Mouse (Mus musculus): ENCODE results near the gene Plxnc1.

- TF ChIP-seq CTCF (IDR thresholded peaks at IDR 0.05; ENCODE audit: control insufficient read depth, insufficient read depth, insufficient read length) (no peak), FOSL1 (IDR thresholded peaks at IDR 0.05; ENCODE audit: insufficient read depth, low read length, poor library complexity, severe bottlenecking) (no peak), MAX (IDR thresholded peaks at IDR 0.05) (no peak), MYOG (IDR thresholded peaks at IDR 0.05; ENCODE audit: control insufficient read depth, extremely low read depth, insufficient read length) (no peak), USF1 (IDR thresholded peaks at IDR 0.05; ENCODE audit: low read depth) (no peak), CEBPB (IDR thresholded peaks at IDR 0.05; ENCODE audit: low read depth) (no peak), MYOD1 (IDR thresholded peaks at IDR 0.05; ENCODE audit: control insufficient read depth, insufficient read length, low read depth) (no peak)
Measured at GRCm38 (mm10) chr10:94909789-94910188, 34.8 kb downstream of the Plxnc1 start.

Data from C2C12 (cell line).